Mouse (Mus musculus): ENCODE data around the gene Pip5k1a. TPM values are rescaled to one million over a fixed set of nuclear protein-coding genes. Genes with fewer than 3 reads are reported as not detected.
A peak's percentile ranks its signal among the peaks of the same experiment; 100 is the strongest.
"Not testable (repeated sequence)": the region's sequence is repeated elsewhere in the genome, so short reads cannot be mapped to it uniquely, and the experiment has no call there.

Gene Pip5k1a
- total RNA-seq (2021): 10 to 100 TPM; 22.7 to 26.2 TPM
- long read RNA-seq, experiment 1, partial matches to known transcripts: 1 of 18 reads
- long read RNA-seq, experiment 1, other reads (novel, unspliced or antisense): 15 of 18 reads
- long read RNA-seq, experiment 2, partial matches to known transcripts: 0 of 12 reads
- long read RNA-seq, experiment 2, other reads (novel, unspliced or antisense): 10 of 12 reads

- DNase-seq (ENCODE audit: low spot score in 2 of 2): peak; percentile 95 to 97
These were observed at the start of gene Pip5k1a for GRCm38 (mm10) chr3:95106338-95107117. Pip5k1a (minus strand) TSS chr3:95106930.

GRCm38 (mm10) chr3:95153874-95154273 lies 47.1 kb upstream of the Pip5k1a start:
- DNase-seq (ENCODE audit: low spot score in 2 of 2): no peak

GRCm38 (mm10) chr3:95147924-95148323 lies 41.2 kb upstream of the Pip5k1a start:
- DNase-seq (ENCODE audit: low spot score in 2 of 2): no peak

GRCm38 (mm10) chr3:95142617-95143011 lies 35.9 kb upstream of the Pip5k1a start:
- peak; percentile 58 to 82 for DNase-seq (ENCODE audit: low spot score in 2 of 2)

DNA sequence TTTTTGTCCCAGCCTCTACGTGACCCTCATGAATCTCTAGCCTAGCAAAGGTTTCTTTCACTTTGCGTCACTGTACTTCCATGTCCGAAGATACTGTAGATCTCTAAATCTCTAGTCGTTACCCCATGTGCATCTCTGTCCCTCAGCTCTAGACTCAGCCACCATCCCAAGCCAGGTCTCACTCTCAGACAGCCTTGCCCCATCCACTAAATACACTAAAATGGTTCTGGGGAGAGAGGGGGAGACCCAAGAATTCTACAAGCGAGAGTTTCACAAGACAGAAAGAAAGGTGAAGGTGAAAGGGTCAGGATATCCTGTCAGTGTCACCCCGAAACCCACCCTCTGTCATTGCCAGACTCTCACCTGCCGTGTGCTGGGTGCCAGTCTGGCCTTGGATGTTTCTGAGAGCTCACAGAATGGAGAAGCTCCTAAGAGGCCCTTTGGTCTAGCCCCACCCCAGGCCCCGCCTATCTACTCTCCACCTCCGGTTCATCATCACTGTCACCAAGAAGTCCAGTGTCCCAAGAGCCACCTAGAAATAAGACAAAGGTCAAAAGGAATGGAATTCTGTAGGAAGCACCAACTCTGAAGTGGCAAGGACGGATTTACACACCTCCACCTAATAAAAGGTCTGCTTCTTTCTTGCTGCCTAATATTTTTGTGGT lies 35.4 kb upstream of the Pip5k1a start, which contains the start of gene Tnfaip8l2:
Gene Tnfaip8l2 (minus strand): TSS at position 409 of the 665 bp plus-strand sequence.
- DNase-seq (ENCODE audit: low spot score in 2 of 2): no peak

DNA sequence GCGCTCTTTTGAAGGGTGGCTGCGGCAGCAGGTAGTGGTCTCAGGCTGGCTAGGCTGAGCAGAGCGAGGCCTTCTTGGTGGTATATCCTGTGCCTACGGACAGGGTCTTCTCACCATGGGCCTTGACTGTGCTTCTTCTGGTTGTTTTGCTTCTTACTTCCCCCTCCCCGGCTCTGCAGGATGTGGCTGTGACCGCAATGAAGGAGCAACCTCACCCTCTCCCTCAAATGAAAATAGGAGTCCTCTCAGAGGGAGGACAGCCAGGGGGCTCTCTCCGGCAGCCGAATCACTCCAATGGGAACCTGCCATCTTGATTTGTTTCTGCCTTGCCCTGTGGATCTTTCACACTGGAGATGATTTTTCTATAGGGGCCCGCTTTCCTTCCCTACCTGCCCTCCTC lies 34.7 kb upstream of the Pip5k1a start:
- no peak for DNase-seq (ENCODE audit: low spot score in 2 of 2)

- DNase-seq (ENCODE audit: low spot score in 2 of 2): no peak
These were observed 34.1 kb upstream of the Pip5k1a start for GRCm38 (mm10) chr3:95140795-95141194.

- DNase-seq (ENCODE audit: low spot score in 2 of 2): no peak
These were observed 33.5 kb upstream of the Pip5k1a start for GRCm38 (mm10) chr3:95140289-95140595.

DNA sequence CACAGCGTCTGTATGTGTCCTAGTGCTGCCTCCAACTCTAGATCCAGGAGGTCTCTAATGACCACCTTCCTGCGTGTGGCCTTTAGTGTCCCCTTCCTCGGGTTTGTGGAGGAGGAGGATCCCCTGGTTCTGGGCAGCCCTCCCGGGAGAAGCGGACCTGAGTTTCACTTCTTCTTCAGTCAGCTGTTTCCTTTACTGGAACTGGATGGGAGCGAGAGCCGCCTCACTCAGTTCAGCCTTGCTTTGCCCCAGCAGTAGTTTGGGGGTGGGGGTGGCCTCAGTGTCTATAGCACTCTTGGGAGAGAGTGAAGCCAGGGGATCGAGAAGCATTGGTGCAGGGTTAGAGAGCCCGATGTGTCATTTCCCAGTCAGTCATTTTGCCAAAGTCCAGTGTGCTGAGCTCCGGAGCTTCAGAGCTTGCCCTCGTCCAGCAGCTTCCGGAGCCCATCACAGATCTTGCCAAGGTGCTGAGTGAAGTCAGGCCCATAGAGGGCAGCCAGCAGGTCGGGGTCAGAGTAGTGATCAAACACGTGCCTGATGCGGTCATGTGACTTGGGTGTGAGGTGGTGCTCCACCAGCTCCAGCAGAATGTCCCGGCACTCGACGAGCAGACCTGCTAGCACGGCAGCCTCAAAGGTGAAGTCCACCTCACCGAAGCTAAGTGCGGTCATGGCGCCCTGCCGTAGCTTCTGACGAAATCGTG lies 33.0 kb upstream of the Pip5k1a start:
- DNase-seq (ENCODE audit: low spot score in 2 of 2): no peak

- no peak for DNase-seq (ENCODE audit: low spot score in 2 of 2)
These were observed 29.6 kb upstream of the Pip5k1a start for GRCm38 (mm10) chr3:95136336-95136735.

DNA sequence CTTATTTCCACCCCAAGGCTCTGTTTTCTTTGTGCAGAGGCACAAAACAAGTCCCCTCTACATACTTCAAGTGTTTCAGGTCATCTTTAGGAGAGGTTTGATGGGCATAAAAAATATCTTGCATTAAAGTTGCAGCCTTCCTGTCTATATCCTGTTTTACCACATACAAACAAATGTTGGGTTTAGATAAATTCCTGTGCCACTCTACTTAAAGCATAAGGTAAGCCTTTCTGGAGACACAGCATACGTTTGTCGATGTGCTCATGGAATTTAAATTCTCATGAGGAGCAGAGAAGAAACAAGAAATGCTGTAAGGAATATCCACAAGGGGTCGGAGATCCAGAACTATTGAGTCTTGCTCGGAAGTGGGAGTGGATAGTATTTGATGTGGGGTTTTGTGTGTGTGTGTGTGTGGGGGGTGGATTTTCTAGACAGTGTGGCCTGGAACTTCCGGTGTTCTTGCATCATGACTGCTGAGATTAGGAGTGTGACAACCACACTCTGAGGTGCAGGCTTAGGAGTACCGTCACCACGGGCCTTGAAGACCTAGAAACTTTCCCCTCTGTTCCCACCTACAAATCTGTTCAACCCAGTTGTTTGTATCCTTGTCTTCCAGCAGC lies 28.8 kb upstream of the Pip5k1a start:
- no peak for DNase-seq (ENCODE audit: low spot score in 2 of 2)

GRCm38 (mm10) chr3:95135023-95135422 lies 28.3 kb upstream of the Pip5k1a start:
- DNase-seq (ENCODE audit: low spot score in 2 of 2): no peak

DNA sequence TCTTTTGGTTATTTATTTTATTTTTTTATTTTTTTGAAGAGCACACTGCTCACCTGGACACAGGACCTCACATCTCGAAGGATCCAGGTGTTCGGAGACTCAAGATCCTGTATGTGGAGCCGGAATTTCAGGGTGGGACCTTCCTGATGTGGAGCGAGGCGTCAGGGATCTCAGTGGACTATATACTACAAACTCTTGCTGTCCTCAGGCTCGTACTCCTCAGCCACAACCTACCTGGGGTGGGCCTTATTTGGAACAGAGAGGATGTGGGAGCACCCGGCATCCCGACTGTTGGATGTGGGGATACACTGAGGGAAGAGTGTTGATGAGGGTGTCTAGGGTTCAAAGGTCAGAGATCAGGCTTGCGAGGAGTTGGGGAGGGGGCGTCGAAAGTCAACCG lies 27.4 kb upstream of the Pip5k1a start:
- not testable (repeated sequence) for DNase-seq (ENCODE audit: low spot score in 2 of 2)

GRCm38 (mm10) chr3:95133680-95134101 lies 27.0 kb upstream of the Pip5k1a start, which contains the start of the genes Scnm1 and Lysmd1:
Scnm1 (minus strand) TSS chr3:95134011.
Lysmd1 (plus strand) TSS chr3:95134088.
- peak; percentile 67 to 84 for DNase-seq (ENCODE audit: low spot score in 2 of 2)

- DNase-seq (ENCODE audit: low spot score in 2 of 2): no peak
These were observed 26.4 kb upstream of the Pip5k1a start for GRCm38 (mm10) chr3:95133176-95133575.

DNA sequence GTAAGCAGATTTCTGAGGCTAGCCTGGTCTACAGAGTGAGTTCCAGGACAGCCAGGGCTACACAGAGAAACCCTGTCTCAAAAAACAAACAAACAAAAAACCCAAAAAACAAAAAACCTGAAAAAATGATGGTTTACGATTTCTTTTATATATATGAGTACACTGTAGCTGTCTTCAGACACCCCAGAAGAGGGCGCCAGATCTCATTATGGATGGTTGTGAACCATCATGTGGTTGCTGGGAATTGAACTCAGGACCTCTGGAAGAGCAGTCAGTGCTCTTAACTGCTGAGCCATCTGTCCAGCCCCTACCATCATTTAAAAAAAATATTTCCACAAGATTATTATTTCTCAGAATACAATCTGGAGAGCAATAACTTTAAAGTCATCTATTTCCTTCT lies 25.7 kb upstream of the Pip5k1a start:
- not testable (repeated sequence) for DNase-seq (ENCODE audit: low spot score in 2 of 2)

DNA sequence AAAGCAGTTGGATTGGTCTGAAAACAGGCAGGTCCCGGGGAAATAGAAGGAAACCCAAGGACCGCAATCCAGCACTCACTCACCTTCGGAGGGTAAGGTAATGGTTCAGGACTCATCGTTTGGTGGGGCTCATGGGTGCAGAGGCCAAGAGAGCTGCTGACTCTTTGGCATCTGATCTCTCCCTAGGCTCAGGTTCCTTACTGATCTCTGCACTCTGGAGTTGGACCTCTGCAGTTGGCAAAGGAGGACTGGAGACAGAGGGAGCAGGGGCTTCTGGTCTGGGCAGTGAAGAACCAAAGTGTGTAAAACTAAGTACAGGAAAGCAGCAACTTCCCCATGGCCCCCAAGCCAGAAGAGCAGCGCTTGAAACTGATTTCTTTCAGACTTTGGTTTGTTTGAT lies 23.4 kb upstream of the Pip5k1a start:
- DNase-seq (ENCODE audit: low spot score in 2 of 2): no peak

DNA sequence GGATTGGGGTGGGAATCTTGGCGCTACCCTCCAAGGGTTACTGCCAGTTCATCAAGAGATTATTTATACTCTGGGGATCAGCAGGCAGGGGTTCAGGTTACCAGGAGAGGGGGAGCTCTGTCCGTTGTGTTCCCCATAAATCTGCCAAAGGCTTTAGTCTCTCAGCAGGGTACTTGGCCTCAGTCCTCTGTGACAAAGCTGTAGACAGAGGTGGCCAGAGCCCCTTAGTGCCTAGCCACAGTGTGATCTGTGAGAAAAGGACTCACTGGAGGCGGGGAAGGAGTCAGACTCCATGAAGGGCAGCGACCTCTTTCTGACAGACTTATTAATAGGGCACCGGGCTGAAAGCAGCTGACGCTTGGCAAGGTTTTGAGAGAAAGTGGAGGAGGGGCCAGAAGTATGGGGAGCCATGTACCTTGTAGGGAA lies 22.5 kb upstream of the Pip5k1a start:
- no peak for DNase-seq (ENCODE audit: low spot score in 2 of 2)

- DNase-seq (ENCODE audit: low spot score in 2 of 2): peak in 1 of 2 experiments; percentile 75
These were observed 18.2 kb upstream of the Pip5k1a start for GRCm38 (mm10) chr3:95124972-95125371.

DNA sequence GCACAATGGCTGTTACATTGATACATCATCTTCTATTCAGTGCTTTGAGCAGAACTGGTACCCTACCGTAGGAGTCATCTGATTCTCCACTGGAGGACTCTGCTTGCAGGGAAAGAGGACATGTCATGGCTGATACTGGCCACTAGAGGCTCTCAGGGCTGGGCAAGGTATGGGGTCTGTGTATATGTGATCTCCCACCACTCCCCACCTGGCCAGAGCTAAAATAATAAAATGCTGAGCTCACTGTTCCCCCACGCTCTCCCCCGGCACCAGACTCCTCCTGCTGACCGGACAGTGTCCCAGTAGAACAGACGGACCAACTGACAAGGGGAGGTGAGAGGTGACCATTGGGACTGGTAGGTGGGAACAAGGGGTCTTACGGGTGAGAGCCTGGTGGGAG lies 17.5 kb upstream of the Pip5k1a start, which contains the start of gene Tmod4:
Gene Tmod4 (plus strand): TSS at position 231 of the 400 bp plus-strand sequence.
- no peak for DNase-seq (ENCODE audit: low spot score in 2 of 2)

- DNase-seq (ENCODE audit: low spot score in 2 of 2): no peak
These were observed 14.8 kb upstream of the Pip5k1a start for GRCm38 (mm10) chr3:95121580-95121979.

Data from gastrocnemius, postnatal 4 days (tissue).